In genomic region chr7:120597203-120597743, GRCm38 (mm10) we compare ENCODE assay signal across 9 mouse cellular contexts. TPM values are rescaled to one million over a fixed set of nuclear protein-coding genes. Genes with fewer than 3 reads are reported as not detected.
DNase-seq lines count a peak whose midpoint lies in the region; ATAC-seq lines count a peak whose summit lies in the region.
"Had no signal": no experiment of that assay in that cellular context is flagged by ENCODE, and none has a peak within 500 bp of the region (broad histone marks: within the 10 kb centered on the region; RNA-seq: fewer than 3 reads in every experiment).

No protein-coding gene starts in this region.

- no peak for DNase-seq in heart, adult 18-20 months
- DNase-seq in embryonic facial prominence, embryonic 10.5 days (ENCODE audit: low spot score), result no peak
- no peak for DNase-seq in thymus, postnatal 25 days
- DNase-seq in thymus, postnatal 10 days (ENCODE audit: low spot score in 2 of 2), result no peak
- no peak for DNase-seq in T-cell, adult 2 months (ENCODE audit: low spot score)

- no peak for ATAC-seq in heart, embryonic 13.5 days (ENCODE audit: extremely low read depth, insufficient number of reproducible peaks, low FRiP score, low TSS enrichment)
- ATAC-seq in hindbrain, embryonic 15.5 days (ENCODE audit: low FRiP score, low read depth), result peak; percentile 51; the same call in 1 of the 2 replicates
- ATAC-seq in midbrain, embryonic 13.5 days, result peak; percentile 49

- peak overlapping the region; percentile 77 for H3K4me2 ChIP-seq in heart, embryonic 13.5 days
- H3K4me2 ChIP-seq in hindbrain, embryonic 15.5 days, result peak overlapping the region; percentile 86
- peak overlapping the region; percentile 68 for H3K4me2 ChIP-seq in midbrain, embryonic 13.5 days (replicated peaks)

- H3K4me1 ChIP-seq in heart, embryonic 13.5 days, result no peaks in the 10 kb centered on the region
- H3K4me1 ChIP-seq in embryonic facial prominence, embryonic 10.5 days, result peaks cover 6% of the 10 kb centered on the region; the same call in 1 of the 2 replicates
- peaks cover 12% of the 10 kb centered on the region; the same call in 1 of the 2 replicates for H3K4me1 ChIP-seq in hindbrain, embryonic 15.5 days (replicated peaks)
- peaks cover 6% of the 10 kb centered on the region; the same call in 1 of the 2 replicates for H3K4me1 ChIP-seq in midbrain, embryonic 13.5 days (replicated peaks)

- peak overlapping the region; percentile 56 for H3K4me3 ChIP-seq in heart, embryonic 13.5 days
- peak overlapping the region; percentile 59 for H3K4me3 ChIP-seq in embryonic facial prominence, embryonic 10.5 days
- H3K4me3 ChIP-seq in hindbrain, embryonic 15.5 days, result peak overlapping the region; percentile 44
- peak overlapping the region; percentile 46 for H3K4me3 ChIP-seq in midbrain, embryonic 13.5 days (replicated peaks)

- H3K9me3 ChIP-seq in heart, embryonic 13.5 days, result no peaks in the 10 kb centered on the region
- H3K9me3 ChIP-seq in embryonic facial prominence, embryonic 10.5 days, result no peaks in the 10 kb centered on the region
- H3K9me3 ChIP-seq in hindbrain, embryonic 15.5 days, result no peaks in the 10 kb centered on the region
- H3K9me3 ChIP-seq in midbrain, embryonic 13.5 days, result no peaks in the 10 kb centered on the region

- WGBS in heart, embryonic 13.5 days, result 82% methylated on average over 4 of the region's 4 CpGs
- WGBS in embryonic facial prominence, embryonic 10.5 days, result 83% methylated on average over 4 of the region's 4 CpGs
- 81% methylated on average over 4 of the region's 4 CpGs for WGBS in hindbrain, embryonic 15.5 days
- 73% methylated on average over 4 of the region's 4 CpGs for WGBS in midbrain, embryonic 13.5 days

- peaks cover 27% of the 10 kb centered on the region for H3K27me3 ChIP-seq in heart, embryonic 13.5 days (replicated peaks)
- H3K27me3 ChIP-seq in embryonic facial prominence, embryonic 10.5 days (replicated peaks; ENCODE audit: low read depth, poor library complexity, severe bottlenecking), result peaks cover 24% of the 10 kb centered on the region
- H3K27me3 ChIP-seq in hindbrain, embryonic 15.5 days, result no peaks in the 10 kb centered on the region
- H3K27me3 ChIP-seq in midbrain, embryonic 13.5 days, result 0 out of 2 replicates have a peak, but pooled peaks cover 4% of the 10 kb centered on the region
- H3K27me3 ChIP-seq: CH12.LX had no signal

- no peak overlapping the region for H3K27ac ChIP-seq in heart, embryonic 13.5 days (replicated peaks)
- H3K27ac ChIP-seq in embryonic facial prominence, embryonic 10.5 days (replicated peaks), result peak overlapping the region; percentile 76
- H3K27ac ChIP-seq in hindbrain, embryonic 15.5 days (replicated peaks), result peak overlapping the region; percentile 75
- peak overlapping the region; percentile 47 for H3K27ac ChIP-seq in midbrain, embryonic 13.5 days

- peak overlapping the region; percentile 75 for H3K9ac ChIP-seq in heart, embryonic 13.5 days
- H3K9ac ChIP-seq in hindbrain, embryonic 15.5 days, result peak overlapping the region; percentile 42
- peak overlapping the region; percentile 73 for H3K9ac ChIP-seq in midbrain, embryonic 13.5 days (replicated peaks)

- no peaks in the 10 kb centered on the region for H3K36me3 ChIP-seq in heart, embryonic 13.5 days
- H3K36me3 ChIP-seq in embryonic facial prominence, embryonic 10.5 days (replicated peaks), result no peaks in the 10 kb centered on the region
- H3K36me3 ChIP-seq in hindbrain, embryonic 15.5 days, result no peaks in the 10 kb centered on the region
- H3K36me3 ChIP-seq in midbrain, embryonic 13.5 days, result no peaks in the 10 kb centered on the region

RNA-seq across cellular contexts. Expression of gene Uqcrc2, which starts 37.7 kb away (rescaled TPM):
- 401 and 425 TPM in 2 replicates for polyA plus RNA-seq in heart, embryonic 13.5 days (2015; fragmentation: Nextera tagmentation; extraction: Ambion mirVana)
- total RNA-seq in heart, adult 18-20 months (2021), result 1,000 to 10,000 TPM; 1,098 to 1,209 TPM
- 175 and 186 TPM in 2 replicates for polyA plus RNA-seq in embryonic facial prominence, embryonic 10.5 days (2016; fragmentation: Nextera tagmentation; extraction: Ambion mirVana)
- 222 and 223 TPM in 2 replicates for polyA plus RNA-seq in hindbrain, embryonic 15.5 days (2015; fragmentation: Nextera tagmentation; extraction: Ambion mirVana)
- polyA plus RNA-seq in midbrain, embryonic 13.5 days (2015; fragmentation: Nextera tagmentation; extraction: Ambion mirVana), result 195 and 203 TPM in 2 replicates
